Mouse (Mus musculus) intestine, embryonic 14.5 days (tissue): ENCODE data around the gene Mybpc2. TPM values are rescaled to one million over a fixed set of nuclear protein-coding genes. Genes with fewer than 3 reads are reported as not detected.

ENCODE experiments used
- ATAC-seq: fragments of 200-750 bp; cut with Nextera tagmentation; replicated peaks from 2 replicates; pipeline ENCODE4 v1.8.0; 2017; ENCODE audit warnings: low read depth, moderate number of reproducible peaks, moderate TSS enrichment, moderate library complexity; ENCODE audit not compliant: low FRiP score, low TSS enrichment
- DNase-seq: peaks from one replicate; pipeline ENCODE4 v3.0.0-alpha.2; 2018; ENCODE audit warnings: low spot score
- H3K27ac ChIP-seq: fragments of 300-500 bp; sonication (generic); 2 replicates; pipeline ENCODE4 v1.5.1; 2014; ENCODE audit warnings: low read depth, mild to moderate bottlenecking, control low read depth
- H3K27me3 ChIP-seq: fragments of 300-500 bp; sonication (generic); replicated peaks from 2 replicates; pipeline ENCODE4 v1.6.1; 2014; ENCODE audit warnings: low read length, control low read depth; ENCODE audit not compliant: control insufficient read depth, insufficient read depth
- H3K36me3 ChIP-seq: fragments of 300-500 bp; sonication (generic); 2 replicates; pipeline ENCODE4 v1.6.1; 2014; ENCODE audit warnings: low read length, control low read depth; ENCODE audit not compliant: control insufficient read depth, insufficient read depth
- H3K4me1 ChIP-seq: fragments of 300-500 bp; sonication (generic); replicated peaks from 2 replicates; pipeline ENCODE4 v1.6.1; 2014; ENCODE audit warnings: low read length, control low read depth, mixed read lengths; ENCODE audit not compliant: control insufficient read depth, insufficient read depth
- H3K4me2 ChIP-seq: fragments of 300-500 bp; sonication (generic); 2 replicates; pipeline ENCODE4 v1.6.1; 2014; ENCODE audit warnings: low read length
- H3K4me3 ChIP-seq: fragments of 300-500 bp; sonication (generic); 2 replicates; pipeline ENCODE4 v1.5.1; 2014; ENCODE audit warnings: low read depth, low read length, control low read depth, mixed read lengths
- H3K9ac ChIP-seq: fragments of 300-500 bp; sonication (generic); 2 replicates; pipeline ENCODE4 v1.6.1; 2014; ENCODE audit warnings: mild to moderate bottlenecking, low read length
- H3K9me3 ChIP-seq: fragments of 300-500 bp; sonication (generic); 2 replicates; pipeline ENCODE4 v1.6.1; 2016; ENCODE audit warnings: low read length, control low read depth; ENCODE audit not compliant: control insufficient read depth
- WGBS: fragments of 180-500 bp; shearing (Covaris S2); extraction: QIAGEN DNeasy Blood & Tissue Kit; methylation state at CpG from one replicate; pipeline ENCODE4 v1.1.7; 2014; 5-methylcytosine and 5-hydroxymethylcytosine counted together
- polyA plus RNA-seq: library from polyadenylated mRNA; unstranded; fragments of >200 nt; fragmentation: Nextera tagmentation; extraction: Ambion mirVana; gene quantifications from 2 replicates; pipeline ENCODE4 v1.2.1, GENCODE M21; 2014

Mybpc2 gene
- polyA plus RNA-seq, 1 experiment from 2014 or later: 0.32 TPM

GRCm38 (mm10) chr7:44474419-44474818 lies 50.0 kb downstream of the Mybpc2 start:
- WGBS: 17% methylated on average over 4 of the region's 4 CpGs
- H3K27ac ChIP-seq: peak overlapping the region; percentile 34; the same call in 1 of the 2 replicates

GRCm38 (mm10) chr7:44472961-44473646 lies 51.4 kb downstream of the Mybpc2 start:
- ATAC-seq (no peak), DNase-seq (no peak)
- no peak overlapping the region for H3K4me2 ChIP-seq
- no peaks in the 10 kb centered on the region for H3K36me3 ChIP-seq
- peaks cover 10% of the 10 kb centered on the region for H3K4me1 ChIP-seq
- H3K9me3 ChIP-seq: no peaks in the 10 kb centered on the region
- peaks cover 28% of the 10 kb centered on the region for H3K27me3 ChIP-seq
- H3K4me3 ChIP-seq: no peak overlapping the region
- WGBS: 35% methylated on average over 9 of the region's 9 CpGs
- H3K9ac ChIP-seq: no peak overlapping the region
- 0 out of 2 replicates have a peak overlapping the region, but pooled peaks have one; percentile 16 for H3K27ac ChIP-seq

More at GRCm38 (mm10) chr7:44474419-44474818, 50.0 kb downstream of the Mybpc2 start:
- H3K9me3 ChIP-seq: no peaks in the 10 kb centered on the region
- peaks cover 3% of the 10 kb centered on the region; the same call in 1 of the 2 replicates for H3K4me1 ChIP-seq
- DNase-seq (no peak), ATAC-seq (peak; percentile 71)
- 0 out of 2 replicates have a peak overlapping the region, but pooled peaks have one; percentile 13 for H3K9ac ChIP-seq
- H3K4me3 ChIP-seq: no peak overlapping the region
- H3K27me3 ChIP-seq: peaks cover 37% of the 10 kb centered on the region
- H3K36me3 ChIP-seq: no peaks in the 10 kb centered on the region
- H3K4me2 ChIP-seq: no peak overlapping the region

GRCm38 (mm10) chr7:44472558-44472885 lies 51.9 kb downstream of the Mybpc2 start:
- DNase-seq: no peak
- Histone ChIP-seq H3K4me2 (no peak overlapping the region), H3K27ac (no peak overlapping the region), H3K9ac (no peak overlapping the region), H3K27me3 (peaks cover 22% of the 10 kb centered on the region), H3K4me3 (no peak overlapping the region), H3K9me3 (no peaks in the 10 kb centered on the region), H3K36me3 (no peaks in the 10 kb centered on the region), H3K4me1 (peaks cover 10% of the 10 kb centered on the region)
- ATAC-seq: no peak
- WGBS: 7% methylated on average over 1 of the region's 1 CpGs

GRCm38 (mm10) chr7:44471880-44472557 lies 52.4 kb downstream of the Mybpc2 start:
- no peak overlapping the region for H3K4me2 ChIP-seq
- ATAC-seq: no peak

GRCm38 (mm10) chr7:44470696-44471612 lies 53.5 kb downstream of the Mybpc2 start:
- peaks cover 10% of the 10 kb centered on the region for H3K4me1 ChIP-seq
- no peaks in the 10 kb centered on the region for H3K9me3 ChIP-seq
- H3K4me3 ChIP-seq: no peak overlapping the region
- DNase-seq (no peak), ATAC-seq (no peak)
- no peak overlapping the region for H3K4me2 ChIP-seq
- WGBS: 82% methylated on average over 16 of the region's 16 CpGs
- no peaks in the 10 kb centered on the region for H3K36me3 ChIP-seq
- H3K27ac ChIP-seq: no peak overlapping the region
- H3K9ac ChIP-seq: no peak overlapping the region
- peaks cover 7% of the 10 kb centered on the region for H3K27me3 ChIP-seq

More at GRCm38 (mm10) chr7:44471880-44472557, 52.4 kb downstream of the Mybpc2 start:
- Histone ChIP-seq H3K4me3 (no peak overlapping the region), H3K9me3 (no peaks in the 10 kb centered on the region), H3K9ac (no peak overlapping the region), H3K27ac (no peak overlapping the region), H3K36me3 (no peaks in the 10 kb centered on the region), H3K4me1 (peaks cover 10% of the 10 kb centered on the region), H3K27me3 (peaks cover 17% of the 10 kb centered on the region)
- WGBS: 45% methylated on average over 6 of the region's 6 CpGs
- no peak for DNase-seq

- H3K4me3 ChIP-seq: no peak overlapping the region
- H3K36me3 ChIP-seq: no peaks in the 10 kb centered on the region
- no peak overlapping the region for H3K9ac ChIP-seq
- no peak overlapping the region for H3K4me2 ChIP-seq
- no peak for ATAC-seq
- DNase-seq: no peak
- H3K27ac ChIP-seq: no peak overlapping the region
- no peaks in the 10 kb centered on the region for H3K9me3 ChIP-seq
- WGBS: 88% methylated on average over 16 of the region's 16 CpGs
- H3K4me1 ChIP-seq: peaks cover 10% of the 10 kb centered on the region
- no peaks in the 10 kb centered on the region; the same call in 1 of the 2 replicates for H3K27me3 ChIP-seq
These were observed 54.5 kb downstream of the Mybpc2 start for GRCm38 (mm10) chr7:44469677-44470675.

- H3K9me3 ChIP-seq: no peaks in the 10 kb centered on the region
- H3K36me3 ChIP-seq: no peaks in the 10 kb centered on the region
- H3K4me2 ChIP-seq: peak overlapping the region; percentile 73
- peak overlapping the region; percentile 70 for H3K4me3 ChIP-seq
- ATAC-seq (no peak), DNase-seq (no peak)
- 74% methylated on average over 15 of the region's 15 CpGs for WGBS
- H3K4me1 ChIP-seq: peaks cover 10% of the 10 kb centered on the region
- H3K27ac ChIP-seq: 0 out of 2 replicates have a peak overlapping the region, but pooled peaks have one; percentile 63
- peak overlapping the region; percentile 65 for H3K9ac ChIP-seq
- peaks cover 10% of the 10 kb centered on the region for H3K27me3 ChIP-seq
These were observed 55.7 kb downstream of the Mybpc2 start for GRCm38 (mm10) chr7:44468644-44469285.
